Mouse (Mus musculus): ENCODE measurements around the gene Wtap.

DNA sequence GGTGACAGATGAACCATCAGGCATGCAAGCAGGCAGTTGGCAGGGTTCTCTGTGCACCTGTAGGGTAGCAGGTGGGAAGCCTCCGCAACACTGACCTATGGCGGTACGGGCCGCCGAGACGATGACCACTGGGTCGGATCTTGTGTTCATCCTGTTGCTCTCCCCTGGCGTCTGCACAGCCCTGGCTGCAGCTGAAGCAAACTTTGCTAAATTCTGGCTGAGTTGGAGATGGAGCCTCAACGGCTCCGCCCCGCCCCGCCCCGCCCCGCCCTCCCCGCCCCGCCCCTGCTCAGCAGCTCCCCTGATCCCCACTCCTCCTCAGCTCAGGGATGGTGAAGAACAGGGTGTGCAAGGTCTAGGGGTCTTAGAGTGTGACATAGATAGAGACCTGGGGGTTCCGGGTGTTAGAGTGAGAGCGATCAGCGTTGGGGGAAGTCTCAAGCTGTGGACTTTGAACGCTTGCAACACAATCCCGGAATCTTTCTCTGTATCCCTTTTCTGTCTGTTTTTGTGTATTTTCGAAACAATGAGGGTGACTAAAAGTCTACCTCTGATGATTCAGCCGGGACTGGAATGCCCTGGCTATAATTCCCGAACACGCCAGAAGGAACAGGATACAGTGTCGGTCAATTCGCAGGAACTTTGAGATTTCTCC lies 53.7 kb downstream of the Wtap start, which contains the start of gene Acat3:
- TF ChIP-seq CTCF (IDR thresholded peaks at IDR 0.05; ENCODE audit: low read depth) (no peak), EP300 (IDR thresholded peaks at IDR 0.05; ENCODE audit: low read depth) (no peak)
